In genomic region chr8:64613663-64614062, GRCm38 (mm10) we compare ENCODE assay signal across 23 mouse cellular contexts.
DNase-seq lines count a peak whose midpoint lies in the region; ATAC-seq and TF ChIP-seq lines count a peak whose summit lies in the region.
"Had no signal": no experiment of that assay in that cellular context is flagged by ENCODE, and none has a peak within 500 bp of the region (broad histone marks: within the 10 kb centered on the region; RNA-seq: fewer than 3 reads in every experiment).

No protein-coding gene starts in this region.

- DNase-seq in heart, adult 11 months = peak; percentile 37
- DNase-seq in heart, postnatal 10 days = no peak
- DNase-seq in kidney, postnatal 10 days = peak; percentile 27
- no peak for DNase-seq in kidney, adult 8-10 months
- DNase-seq in Patski (ENCODE audit: low read depth, low spot score) = peak; percentile 42
- DNase-seq in skeletal muscle tissue, adult 2 months (ENCODE audit: low read depth, low spot score) = peak; percentile 13
- DNase-seq in MN1 (ENCODE audit: low spot score) = no peak
- DNase-seq: adrenal gland, adult 2 months; adrenal gland, postnatal 25 days; cerebellum, adult 18-20 months; cerebellum, adult 9-10 months; cerebellum, postnatal 14 days; heart, adult 18-20 months; heart, postnatal 14 days; heart, postnatal 4 days; kidney, adult 11 months had no signal

- in situ Hi-C loops in Patski (cut with MboI; ENCODE audit: low pct_unique_long_range_greater_than_20kb) = no loop called here

- CTCF ChIA-PET in Patski (lab: Charles Lee) = interaction anchor here (1.1 kb wide), 1 partner anchor 31 kb away, joined by 3 read pairs; no protein-coding TSS in a partner anchor

- intact Hi-C loops in heart, postnatal 10 days (cut with DNase I) = loop anchor here (10.0 kb wide), 1 partner anchor 231 kb away; no protein-coding TSS in a partner anchor

- TF ChIP-seq CTCF in Patski (IDR thresholded peaks at IDR 0.05) = no peak

- POLR2A ChIA-PET in Patski (lab: Charles Lee) = no interaction called here

- ATAC-seq in Patski = peak; percentile 63
- ATAC-seq: CD4-positive, CD25-positive, alpha-beta regulatory T cell, adult 4 months; forebrain, embryonic 13.5 days; forebrain, embryonic 16.5 days; hindbrain, postnatal 0 days; inflammation-experienced regulatory T-cells, adult 6 months had no signal

- H3K27me3 ChIP-seq in Patski = no peaks in the 10 kb centered on the region
- H3K27me3 ChIP-seq: forebrain, embryonic 13.5 days; heart, embryonic 12.5 days; heart, embryonic 15.5 days had no signal

Comparison
In these comparisons a context has a peak if more than half of its experiments do, and no peak if none do; other contexts are left out.
1. DNase-seq: peak in heart, adult 11 months (single experiment), kidney, postnatal 10 days (single experiment), Patski (single experiment) and skeletal muscle tissue, adult 2 months (single experiment); none in heart, postnatal 10 days (0 of 2), kidney, adult 8-10 months (0 of 2) and MN1 (single experiment).